Mouse (Mus musculus) forebrain, postnatal 0 days (tissue): Measurements from ENCODE around the gene Olfr648. TPM values are rescaled to one million over a fixed set of nuclear protein-coding genes. Genes with fewer than 3 reads are reported as not detected.

Experiments
- ATAC-seq: fragments of 200-750 bp; cut with Nextera tagmentation; 2 replicates; pipeline ENCODE4 v1.8.0; 2017; ENCODE audit warnings: mild to moderate bottlenecking, moderate library complexity
- DNase-seq: peaks from one replicate; pipeline ENCODE4 v3.0.0-alpha.2; 2015
- H3K27ac ChIP-seq: fragments of 300-500 bp; sonication (generic); 2 replicates; pipeline ENCODE4 v1.5.1; 2014; ENCODE audit warnings: low read depth, mild to moderate bottlenecking, antibody characterized with exemption, low read length, moderate library complexity, mixed read lengths
- H3K27me3 ChIP-seq: fragments of 300-500 bp; sonication (generic); 2 replicates; pipeline ENCODE4 v1.6.1; 2014; ENCODE audit warnings: mild to moderate bottlenecking, low read length, mixed read lengths; ENCODE audit not compliant: insufficient read depth
- H3K36me3 ChIP-seq: fragments of 300-500 bp; sonication (generic); 2 replicates; pipeline ENCODE4 v1.6.1; 2014; ENCODE audit warnings: mild to moderate bottlenecking, moderate library complexity; ENCODE audit not compliant: insufficient read depth
- H3K4me1 ChIP-seq: fragments of 300-500 bp; sonication (generic); 2 replicates; pipeline ENCODE4 v1.6.1; 2014; ENCODE audit warnings: antibody characterized with exemption; ENCODE audit not compliant: insufficient read depth
- H3K4me2 ChIP-seq: fragments of 300-500 bp; sonication (generic); 2 replicates; pipeline ENCODE4 v1.6.1; 2014; ENCODE audit warnings: low read depth, mild to moderate bottlenecking, moderate library complexity
- H3K4me3 ChIP-seq: fragments of 300-500 bp; sonication (generic); 2 replicates; pipeline ENCODE4 v1.5.1; 2014; ENCODE audit warnings: low read depth, low read length, mixed read lengths
- H3K9ac ChIP-seq: fragments of 300-500 bp; sonication (generic); 2 replicates; pipeline ENCODE4 v1.6.1; 2014; ENCODE audit warnings: mild to moderate bottlenecking
- H3K9me3 ChIP-seq: fragments of 300-500 bp; sonication (generic); 2 replicates; pipeline ENCODE4 v1.6.1; 2016; ENCODE audit warnings: low read length
- CTCF ChIP-seq: sonication (generic); IDR thresholded peaks from 2 replicates; pipeline ENCODE4 v1.5.1; 2016; ENCODE audit warnings: antibody characterized with exemption, control low read depth, low read depth
- WGBS: fragments of 180-500 bp; shearing (Covaris S2); extraction: QIAGEN DNeasy Blood & Tissue Kit; methylation state at CpG from one replicate; pipeline ENCODE4 v1.1.7; 2014; 5-methylcytosine and 5-hydroxymethylcytosine counted together
- polyA plus RNA-seq: library from polyadenylated mRNA; unstranded; fragments of >200 nt; fragmentation: Nextera tagmentation; extraction: Ambion mirVana; gene quantifications from 2 replicates; pipeline ENCODE4 v1.2.1, GENCODE M21; 2015
- total RNA-seq: library from RNA; depleted of rRNA; stranded (reverse); fragments of >200 nt; gene quantifications from 2 replicates; pipeline ENCODE4 v1.2.3, GENCODE M21; 2014; rRNA removed

Gene Olfr648
- total and polyA plus RNA-seq, 2 experiments from 2014 or later: 0.28 TPM; not detected in 1

GRCm38 (mm10) chr7:104150456-104150855 is 32.7 kb downstream of the Olfr648 start, which contains the start of gene Ubqlnl:
Gene Ubqlnl (minus strand): TSS chr7:104150556.
- DNase-seq (no peak), ATAC-seq (no peak)
- no peaks in the 10 kb centered on the region for H3K27me3 ChIP-seq
- H3K36me3 ChIP-seq: no peaks in the 10 kb centered on the region
- no peak within 1 kb of the TSS for H3K27ac ChIP-seq
- H3K9ac ChIP-seq: no peak within 1 kb of the TSS
- H3K9me3 ChIP-seq: no peaks in the 10 kb centered on the region
- WGBS: 94% methylated on average over 2 of the region's 2 CpGs
- no peaks in the 10 kb centered on the region for H3K4me1 ChIP-seq
- no peak within 1 kb of the TSS for H3K4me3 ChIP-seq
- no peak within 1 kb of the TSS for H3K4me2 ChIP-seq
- TF ChIP-seq CTCF: no peak

GRCm38 (mm10) chr7:104143179-104143578 is 40.0 kb downstream of the Olfr648 start, which contains the start of gene Ubqln3:
Gene Ubqln3 (minus strand): TSS chr7:104143279.
- Histone ChIP-seq H3K4me2 (no peak within 1 kb of the TSS), H3K27me3 (no peaks in the 10 kb centered on the region), H3K9ac (no peak within 1 kb of the TSS), H3K36me3 (no peaks in the 10 kb centered on the region), H3K27ac (no peak within 1 kb of the TSS), H3K9me3 (no peaks in the 10 kb centered on the region), H3K4me1 (no peaks in the 10 kb centered on the region), H3K4me3 (no peak within 1 kb of the TSS)
- ATAC-seq: no peak
- TF ChIP-seq CTCF: no peak
- 76% methylated on average over 3 of the region's 3 CpGs for WGBS
- no peak for DNase-seq

DNA sequence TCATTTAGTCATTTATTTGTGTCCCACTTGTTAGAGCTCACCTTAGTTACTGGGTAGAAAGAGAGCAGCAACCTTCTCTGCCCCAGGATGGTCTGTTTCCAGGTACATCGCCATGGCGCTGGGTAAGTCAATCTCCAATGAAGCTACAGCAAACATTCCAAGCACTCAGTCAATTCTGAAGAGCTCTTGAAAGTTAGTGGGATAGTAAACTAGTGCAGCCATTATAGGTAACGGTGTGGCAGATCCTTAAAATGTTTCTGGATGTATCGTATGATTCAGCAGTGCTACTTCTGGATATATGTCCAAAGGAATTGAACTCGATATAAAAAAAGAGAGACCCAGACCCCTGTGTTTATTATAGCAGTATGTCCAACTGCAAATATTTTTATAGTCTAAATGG is 45.9 kb downstream of the Olfr648 start, which contains the start of gene Olfr643:
Olfr643 (minus strand) TSS at position 101 of the 400 bp plus-strand sequence.
- ATAC-seq (no peak), DNase-seq (no peak)
- H3K27me3 ChIP-seq: no peaks in the 10 kb centered on the region
- no peaks in the 10 kb centered on the region for H3K4me1 ChIP-seq
- no peak within 1 kb of the TSS for H3K4me2 ChIP-seq
- H3K9me3 ChIP-seq: no peaks in the 10 kb centered on the region
- no peak within 1 kb of the TSS for H3K9ac ChIP-seq
- no peaks in the 10 kb centered on the region for H3K36me3 ChIP-seq
- no peak for TF ChIP-seq CTCF
- H3K27ac ChIP-seq: no peak within 1 kb of the TSS
- H3K4me3 ChIP-seq: no peak within 1 kb of the TSS
- WGBS: 90% methylated on average over 5 of the region's 5 CpGs

- H3K4me2 ChIP-seq: no peak within 1 kb of the TSS
- H3K9me3 ChIP-seq: no peaks in the 10 kb centered on the region
- H3K9ac ChIP-seq: no peak within 1 kb of the TSS
- H3K4me3 ChIP-seq: no peak within 1 kb of the TSS
- no peak for ATAC-seq
- DNase-seq: no peak
- no peaks in the 10 kb centered on the region for H3K27me3 ChIP-seq
- no peaks in the 10 kb centered on the region for H3K4me1 ChIP-seq
- H3K36me3 ChIP-seq: no peaks in the 10 kb centered on the region
- no peak within 1 kb of the TSS for H3K27ac ChIP-seq
- TF ChIP-seq CTCF: no peak
- WGBS: 96% methylated on average over 5 of the region's 5 CpGs
Measured at GRCm38 (mm10) chr7:104129726-104130125, 53.5 kb downstream of the Olfr648 start, which contains the start of gene Ubqln5. Gene Ubqln5 (minus strand): TSS chr7:104129826.

Other genes starting within 250 kb of the Olfr648 start
- gene Olfr632, start 249.0 kb downstream of the Olfr648 start, total RNA-seq: not detected in 2 replicates
- not detected in 2 replicates for gene Olfr632, start 249.0 kb downstream of the Olfr648 start, polyA plus RNA-seq
- not detected in 2 replicates for gene Olfr633, start 239.0 kb downstream of the Olfr648 start, total RNA-seq
- gene Olfr633, start 239.0 kb downstream of the Olfr648 start, polyA plus RNA-seq: not detected in 2 replicates
- not detected in 2 replicates for gene Olfr635, start 212.2 kb downstream of the Olfr648 start, total RNA-seq
- not detected in 2 replicates for gene Olfr635, start 212.2 kb downstream of the Olfr648 start, polyA plus RNA-seq
- not detected in 2 replicates for gene Olfr638, start 184.6 kb downstream of the Olfr648 start, total RNA-seq
- gene Olfr638, start 184.6 kb downstream of the Olfr648 start, polyA plus RNA-seq: not detected in 2 replicates
- gene Olfr639, start 166.1 kb downstream of the Olfr648 start, total RNA-seq: not detected in 2 replicates
- gene Olfr639, start 166.1 kb downstream of the Olfr648 start, polyA plus RNA-seq: not detected in 2 replicates
- gene Olfr640, start 157.8 kb downstream of the Olfr648 start, total RNA-seq: 0.57 TPM in 1 of 2 replicates, not detected in the other
- gene Olfr640, start 157.8 kb downstream of the Olfr648 start, polyA plus RNA-seq: not detected in 2 replicates
- not detected in 2 replicates for gene Olfr641, start 147.9 kb downstream of the Olfr648 start, total RNA-seq
- not detected in 2 replicates for gene Olfr641, start 147.9 kb downstream of the Olfr648 start, polyA plus RNA-seq
- not detected in 2 replicates for gene Olfr642, start 130.7 kb downstream of the Olfr648 start, total RNA-seq
- gene Olfr642, start 130.7 kb downstream of the Olfr648 start, polyA plus RNA-seq: not detected in 2 replicates
- not detected in 2 replicates for gene 4930516K23Rik, start 121.9 kb downstream of the Olfr648 start, total RNA-seq
- gene 4930516K23Rik, start 121.9 kb downstream of the Olfr648 start, polyA plus RNA-seq: not detected in 2 replicates
- gene Olfr644, start 111.5 kb downstream of the Olfr648 start, total RNA-seq: not detected in 2 replicates
- not detected in 2 replicates for gene Olfr644, start 111.5 kb downstream of the Olfr648 start, polyA plus RNA-seq
- not detected in 2 replicates for gene Olfr645, start 97.9 kb downstream of the Olfr648 start, total RNA-seq
- not detected in 2 replicates for gene Olfr645, start 97.9 kb downstream of the Olfr648 start, polyA plus RNA-seq
- not detected in 2 replicates for gene Olfr646, start 78.5 kb downstream of the Olfr648 start, total RNA-seq
- not detected in 2 replicates for gene Olfr646, start 78.5 kb downstream of the Olfr648 start, polyA plus RNA-seq
- not detected in 2 replicates for gene Ubqln5, start 53.6 kb downstream of the Olfr648 start, total RNA-seq
- gene Ubqln5, start 53.6 kb downstream of the Olfr648 start, polyA plus RNA-seq: not detected in 2 replicates
- gene Olfr643, start 46.0 kb downstream of the Olfr648 start, total RNA-seq: not detected in 2 replicates
- not detected in 2 replicates for gene Olfr643, start 46.0 kb downstream of the Olfr648 start, polyA plus RNA-seq
- gene Ubqln3, start 40.1 kb downstream of the Olfr648 start, total RNA-seq: not detected in 2 replicates
- not detected in 2 replicates for gene Ubqln3, start 40.1 kb downstream of the Olfr648 start, polyA plus RNA-seq
- gene Ubqlnl, start 32.8 kb downstream of the Olfr648 start, total RNA-seq: not detected in 2 replicates
- gene Ubqlnl, start 32.8 kb downstream of the Olfr648 start, polyA plus RNA-seq: not detected in 2 replicates
- gene Olfm5, start 18.6 kb downstream of the Olfr648 start, total RNA-seq: not detected in 2 replicates
- 0.10 TPM in 1 of 2 replicates, not detected in the other for gene Olfm5, start 18.6 kb downstream of the Olfr648 start, polyA plus RNA-seq
- not detected in 2 replicates for gene Olfr649, start 12.6 kb upstream of the Olfr648 start, total RNA-seq
- not detected in 2 replicates for gene Olfr649, start 12.6 kb upstream of the Olfr648 start, polyA plus RNA-seq
- gene Trim6, start 35.4 kb upstream of the Olfr648 start, total RNA-seq: 0.23 and 0.38 TPM in 2 replicates
- 0.21 and 0.34 TPM in 2 replicates for gene Trim6, start 35.4 kb upstream of the Olfr648 start, polyA plus RNA-seq
- 1.8 and 1.9 TPM in 2 replicates for gene Trim34a, start 61.1 kb upstream of the Olfr648 start, total RNA-seq
- gene Trim34a, start 61.1 kb upstream of the Olfr648 start, polyA plus RNA-seq: 0.77 and 1.1 TPM in 2 replicates
- gene Trim5, start 104.7 kb upstream of the Olfr648 start, total RNA-seq: 0.10 and 0.46 TPM in 2 replicates
- 0.06 and 0.16 TPM in 2 replicates for gene Trim5, start 104.7 kb upstream of the Olfr648 start, polyA plus RNA-seq
- 0.69 and 4.1 TPM in 2 replicates for gene Trim12a, start 132.1 kb upstream of the Olfr648 start, total RNA-seq
- gene Trim12a, start 132.1 kb upstream of the Olfr648 start, polyA plus RNA-seq: 1.4 and 1.7 TPM in 2 replicates
- not detected in 2 replicates for gene Trim34b, start 146.1 kb upstream of the Olfr648 start, total RNA-seq
- not detected in 2 replicates for gene Trim34b, start 146.1 kb upstream of the Olfr648 start, polyA plus RNA-seq
- gene Trim12c, start 170.0 kb upstream of the Olfr648 start, total RNA-seq: 2.1 and 3.0 TPM in 2 replicates
- gene Trim12c, start 170.0 kb upstream of the Olfr648 start, polyA plus RNA-seq: 0.39 and 0.68 TPM in 2 replicates
- 0.10 TPM in 1 of 2 replicates, not detected in the other for gene Trim30b, start 186.5 kb upstream of the Olfr648 start, total RNA-seq
- gene Trim30b, start 186.5 kb upstream of the Olfr648 start, polyA plus RNA-seq: 0.04 and 0.13 TPM in 2 replicates
- not detected in 2 replicates for gene Trim30c, start 217.4 kb upstream of the Olfr648 start, total RNA-seq
- gene Trim30c, start 217.4 kb upstream of the Olfr648 start, polyA plus RNA-seq: not detected in 2 replicates